Mouse (Mus musculus) embryonic facial prominence, embryonic 13.5 days (tissue): ENCODE data around the gene Zmym3. TPM values are rescaled to one million over a fixed set of nuclear protein-coding genes. Genes with fewer than 3 reads are reported as not detected.
"Not testable (repeated sequence)": the region's sequence is repeated elsewhere in the genome, so short reads cannot be mapped to it uniquely, and the experiment has no call there.

Experiments used
- ATAC-seq: fragments of 200-750 bp; cut with Nextera tagmentation; 2 replicates; pipeline ENCODE4 v1.8.0; 2017; ENCODE audit warnings: low read depth; ENCODE audit not compliant: insufficient number of reproducible peaks, insufficient read depth, low FRiP score, low TSS enrichment
- H3K27ac ChIP-seq: fragments of 300-500 bp; sonication (generic); 2 replicates; pipeline ENCODE4 v1.5.1; 2015; ENCODE audit warnings: moderate library complexity, mild to moderate bottlenecking, inconsistent platforms
- H3K27me3 ChIP-seq: fragments of 300-500 bp; sonication (generic); 2 replicates; pipeline ENCODE4 v1.6.1; 2015; ENCODE audit warnings: mild to moderate bottlenecking, inconsistent platforms
- H3K36me3 ChIP-seq: fragments of 300-500 bp; sonication (generic); 2 replicates; pipeline ENCODE4 v1.6.1; 2015; ENCODE audit warnings: mild to moderate bottlenecking, inconsistent platforms
- H3K4me1 ChIP-seq: fragments of 300-500 bp; sonication (generic); 2 replicates; pipeline ENCODE4 v1.6.1; 2015; ENCODE audit warnings: inconsistent platforms
- H3K4me2 ChIP-seq: fragments of 300-500 bp; sonication (generic); 2 replicates; pipeline ENCODE4 v1.6.1; 2015; ENCODE audit warnings: moderate library complexity, mild to moderate bottlenecking, inconsistent platforms
- H3K4me3 ChIP-seq: fragments of 300-500 bp; sonication (generic); 2 replicates; pipeline ENCODE4 v1.5.1; 2015; ENCODE audit warnings: mild to moderate bottlenecking, inconsistent platforms
- H3K9ac ChIP-seq: fragments of 300-500 bp; sonication (generic); 2 replicates; pipeline ENCODE4 v1.6.1; 2015; ENCODE audit warnings: mild to moderate bottlenecking, inconsistent platforms
- H3K9me3 ChIP-seq: fragments of 300-500 bp; sonication (generic); 2 replicates; pipeline ENCODE4 v1.6.1; 2016; ENCODE audit warnings: inconsistent platforms
- WGBS: fragments of 180-500 bp; shearing (Covaris S2); methylation state at CpG from one replicate; pipeline ENCODE4 v1.1.7; 2015; ENCODE audit warnings: mixed read lengths; 5-methylcytosine and 5-hydroxymethylcytosine counted together
- polyA plus RNA-seq: library from polyadenylated mRNA; unstranded; fragments of >200 nt; fragmentation: Nextera tagmentation; extraction: Ambion mirVana; gene quantifications from 2 replicates; pipeline ENCODE4 v1.2.1, GENCODE M21; 2015

Zmym3 gene
- polyA plus RNA-seq, 1 experiment from 2014 or later: 44.1 TPM

DNA sequence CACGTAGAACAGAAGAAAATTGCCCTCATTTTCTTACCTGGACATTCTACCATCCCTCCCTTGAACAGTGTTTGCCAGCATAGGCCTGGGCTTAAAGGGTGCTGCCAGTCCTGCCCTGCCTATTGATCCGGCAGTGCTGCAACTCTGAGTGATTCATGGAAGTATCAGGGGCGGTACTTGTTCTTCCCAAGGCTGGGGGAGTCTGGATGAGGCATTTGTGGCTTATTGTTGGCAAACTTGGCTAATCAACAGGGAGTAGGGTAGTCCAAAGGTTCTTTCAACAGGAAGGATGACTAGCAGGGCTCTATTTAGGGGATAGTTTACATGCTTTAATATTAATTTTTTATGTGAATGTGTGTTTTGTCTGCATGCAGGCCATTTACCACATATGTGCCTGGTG is 50.1 kb downstream of the Zmym3 start:
- Histone ChIP-seq H3K4me3 (no peak overlapping the region), H3K4me1 (no peaks in the 10 kb centered on the region), H3K36me3 (no peaks in the 10 kb centered on the region), H3K9ac (no peak overlapping the region), H3K9me3 (no peaks in the 10 kb centered on the region), H3K4me2 (no peak overlapping the region), H3K27ac (no peak overlapping the region), H3K27me3 (peaks cover 21% of the 10 kb centered on the region; the same call in 1 of the 2 replicates)
- ATAC-seq: no peak
- WGBS: 70% methylated on average over 3 of the region's 3 CpGs

DNA sequence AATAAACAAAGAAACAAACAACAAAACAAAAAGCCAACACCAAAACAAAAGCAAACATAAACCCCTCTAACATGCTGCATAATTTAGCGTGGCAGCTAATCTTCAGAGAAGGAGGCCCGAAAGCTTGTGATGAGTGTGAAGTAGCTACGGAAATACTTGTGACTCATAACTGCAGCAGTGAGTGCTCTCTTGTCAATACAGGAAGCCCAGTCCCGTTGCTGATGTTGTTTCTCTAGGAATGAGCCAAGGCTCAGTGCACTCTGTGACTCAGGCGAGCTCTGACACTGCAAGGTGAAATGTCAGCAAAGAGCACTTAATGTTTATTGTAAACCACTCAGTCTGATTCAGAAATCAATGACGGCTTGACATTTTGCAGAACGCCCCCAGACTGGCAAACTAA is 51.6 kb downstream of the Zmym3 start:
- H3K4me1 ChIP-seq: no peaks in the 10 kb centered on the region
- no peak overlapping the region for H3K4me3 ChIP-seq
- peaks cover 16% of the 10 kb centered on the region; the same call in 1 of the 2 replicates for H3K27me3 ChIP-seq
- no peaks in the 10 kb centered on the region for H3K36me3 ChIP-seq
- H3K4me2 ChIP-seq: no peak overlapping the region
- 70% methylated on average over 7 of the region's 7 CpGs for WGBS
- no peaks in the 10 kb centered on the region for H3K9me3 ChIP-seq
- no peak overlapping the region for H3K27ac ChIP-seq
- ATAC-seq: no peak
- H3K9ac ChIP-seq: no peak overlapping the region

DNA sequence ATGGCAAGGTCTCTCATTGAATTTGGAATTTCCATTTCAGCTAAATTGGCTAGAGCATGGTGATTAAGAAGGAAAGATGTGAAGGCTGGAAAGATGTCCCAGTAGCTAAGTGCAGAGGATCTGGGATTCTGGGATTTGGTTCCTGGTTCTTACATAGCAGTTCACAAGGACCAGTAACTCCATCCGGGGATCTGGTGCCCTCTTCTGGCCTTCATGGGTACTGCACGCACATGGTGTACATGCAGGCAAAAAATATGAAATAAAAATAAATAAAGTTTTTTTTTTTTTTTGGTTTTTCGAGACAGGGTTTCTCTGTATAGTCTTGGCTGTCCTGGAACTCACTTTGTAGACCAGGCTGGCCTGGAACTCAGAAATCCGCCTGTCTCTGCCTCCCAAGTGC is 61.7 kb downstream of the Zmym3 start:
- not testable (repeated sequence) for H3K27me3 ChIP-seq, H3K9ac ChIP-seq, H3K4me3 ChIP-seq, H3K27ac ChIP-seq, H3K4me1 ChIP-seq, H3K9me3 ChIP-seq, H3K36me3 ChIP-seq, H3K4me2 ChIP-seq, ATAC-seq
- WGBS: 61% methylated on average over 4 of the region's 4 CpGs

Other genes starting within 250 kb of the Zmym3 start
- 56.2 and 57.4 TPM in 2 replicates for gene Snx12, start 198.3 kb downstream of the Zmym3 start, polyA plus RNA-seq
- gene Foxo4, start 166.3 kb downstream of the Zmym3 start, polyA plus RNA-seq: 2.9 and 3.4 TPM in 2 replicates
- not detected in 2 replicates for gene Gm614, start 156.9 kb downstream of the Zmym3 start, polyA plus RNA-seq
- 6.7 and 7.6 TPM in 2 replicates for gene Il2rg, start 152.6 kb downstream of the Zmym3 start, polyA plus RNA-seq
- not detected in 2 replicates for gene Gm20489, start 151.8 kb downstream of the Zmym3 start, polyA plus RNA-seq
- gene Med12, start 146.8 kb downstream of the Zmym3 start, polyA plus RNA-seq: 33.2 and 39.2 TPM in 2 replicates
- gene Nlgn3, start 121.7 kb downstream of the Zmym3 start, polyA plus RNA-seq: 14.2 and 20.8 TPM in 2 replicates
- gene Gjb1, start 44.5 kb downstream of the Zmym3 start, polyA plus RNA-seq: 1.8 TPM in 1 of 2 replicates, not detected in the other
- 491 TPM in 2 replicates for gene Nono, start 8.5 kb upstream of the Zmym3 start, polyA plus RNA-seq
- gene Itgb1bp2, start 28.2 kb upstream of the Zmym3 start, polyA plus RNA-seq: 4.0 and 6.2 TPM in 2 replicates
- gene Taf1, start 111.9 kb upstream of the Zmym3 start, polyA plus RNA-seq: 15.4 and 15.5 TPM in 2 replicates
- gene Ogt, start 219.2 kb upstream of the Zmym3 start, polyA plus RNA-seq: 179 and 208 TPM in 2 replicates